Comparison of ENCODE assay signal across 8 mouse cellular contexts in genomic region chr1:82150219-82151128, GRCm38 (mm10).
DNase-seq lines count a peak whose midpoint lies in the region; ATAC-seq and TF ChIP-seq lines count a peak whose summit lies in the region.

No protein-coding gene starts in this region.

- no peak overlapping the region for H3K27ac ChIP-seq in liver, postnatal 0 days (ENCODE audit: low read depth)

- no peak overlapping the region for H3K4me2 ChIP-seq in liver, postnatal 0 days (ENCODE audit: low read depth, low read length)

- no peaks in the 10 kb centered on the region for H3K9me3 ChIP-seq in liver, postnatal 0 days (ENCODE audit: low read length)

- H3K4me3 ChIP-seq in liver, postnatal 0 days (ENCODE audit: low read depth, low read length): no peak overlapping the region

- H3K4me1 ChIP-seq in liver, postnatal 0 days (ENCODE audit: insufficient read depth): no peaks in the 10 kb centered on the region

- 35% methylated on average over 13 of the region's 13 CpGs for WGBS in liver, postnatal 0 days (ENCODE audit: insufficient replicate concordance)

- no peak overlapping the region for H3K9ac ChIP-seq in liver, postnatal 0 days (replicated peaks)

- peak; percentile 67 for DNase-seq in MN1 (ENCODE audit: low spot score)
- peak; percentile 10 to 14 for DNase-seq in cerebellum, adult 18-20 months
- peak; percentile 18 to 29 for DNase-seq in frontal cortex, postnatal 10 days (ENCODE audit: low spot score in 2 of 2)
- peak; percentile 11 for DNase-seq in heart, postnatal 25 days (ENCODE audit: low spot score)
- DNase-seq in kidney, postnatal 36 days: peak; percentile 48 to 57
- DNase-seq in liver, postnatal 0 days: peak; percentile 32
- peak; percentile 8 for DNase-seq in ovary, postnatal 10 days (ENCODE audit: low spot score)
- no peak for DNase-seq in thymus, postnatal 25 days

- intact Hi-C loops in heart, postnatal 25 days (cut with DNase I): no loop called here

- no peaks in the 10 kb centered on the region for H3K27me3 ChIP-seq in liver, postnatal 0 days (ENCODE audit: insufficient read depth, low read length)

- no peaks in the 10 kb centered on the region for H3K36me3 ChIP-seq in liver, postnatal 0 days (replicated peaks; ENCODE audit: insufficient read depth, low read length)

- peak; percentile 43; the same call in 1 of the 2 replicates for ATAC-seq in liver, postnatal 0 days

- no peak for TF ChIP-seq CTCF in liver, postnatal 0 days (IDR thresholded peaks at IDR 0.05; ENCODE audit: low read depth)

- no peak for TF ChIP-seq EP300 in liver, postnatal 0 days (IDR thresholded peaks at IDR 0.05; ENCODE audit: low read depth)
